Mouse (Mus musculus): ENCODE measurements at regions not wholly inside any gene's neighbourhood (a gene's known extent, or its start where the extent isn't known, plus 50 kb on each side); places are given as distances from the start of the nearest gene placed in this dataset.

DNA sequence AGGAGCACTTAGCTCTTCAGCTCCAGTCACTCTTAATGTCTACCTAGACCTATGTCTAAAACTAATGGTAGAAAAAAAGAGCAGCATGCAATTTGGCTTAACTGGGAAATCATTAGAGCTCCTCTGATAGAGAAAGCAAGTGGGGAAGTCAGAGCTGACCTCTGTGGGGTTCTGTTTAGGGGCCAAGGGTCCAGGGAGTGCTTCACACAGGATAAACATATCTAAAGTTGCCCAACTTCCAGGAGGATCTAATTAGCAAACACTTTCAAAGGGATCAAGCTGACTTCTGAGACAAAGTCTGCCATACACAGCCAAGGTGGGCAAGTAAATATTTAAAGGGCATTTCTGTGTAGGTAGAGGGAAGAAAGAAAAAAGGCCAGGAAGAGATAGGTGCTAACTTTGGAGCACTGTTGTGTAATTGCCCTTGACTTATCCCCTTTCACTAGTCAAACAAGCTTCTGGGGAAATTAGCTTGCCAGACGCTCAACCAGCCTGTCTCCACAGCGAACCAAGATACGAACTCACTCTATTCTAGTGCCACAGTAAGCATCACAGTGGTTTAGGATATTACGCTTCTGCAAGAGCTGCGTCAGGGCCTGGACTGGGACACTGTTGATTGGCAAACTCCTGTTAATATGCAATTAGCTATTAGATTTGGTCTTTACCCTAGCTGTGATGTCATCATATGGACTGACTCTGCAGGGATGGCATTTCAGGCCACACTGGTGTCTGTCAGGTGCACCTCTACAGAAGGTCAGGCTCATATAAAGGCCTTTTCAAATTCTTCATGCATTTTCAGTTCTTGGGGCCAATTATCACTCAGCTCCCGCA, 1413.9 kb upstream of the A1bg start:
- Histone ChIP-seq H3K27me3 (ENCODE audit: insufficient read depth, low read length) (no peaks in the 10 kb centered on the region), H3K9ac (no peak overlapping the region), H3K4me1 (ENCODE audit: insufficient read depth) (no peaks in the 10 kb centered on the region), H3K9me3 (ENCODE audit: low read length) (no peaks in the 10 kb centered on the region), H3K27ac (ENCODE audit: low read depth, low read length) (no peak overlapping the region), H3K4me3 (ENCODE audit: low read depth, low read length) (no peak overlapping the region), H3K36me3 (ENCODE audit: insufficient read depth) (no peaks in the 10 kb centered on the region), H3K4me2 (ENCODE audit: low read depth) (no peak overlapping the region)
- 69% methylated on average over 6 of the region's 6 CpGs for WGBS
- TF ChIP-seq CTCF (IDR thresholded peaks at IDR 0.05; ENCODE audit: low read depth): no peak
- ATAC-seq (no peak), DNase-seq (no peak)

DNA sequence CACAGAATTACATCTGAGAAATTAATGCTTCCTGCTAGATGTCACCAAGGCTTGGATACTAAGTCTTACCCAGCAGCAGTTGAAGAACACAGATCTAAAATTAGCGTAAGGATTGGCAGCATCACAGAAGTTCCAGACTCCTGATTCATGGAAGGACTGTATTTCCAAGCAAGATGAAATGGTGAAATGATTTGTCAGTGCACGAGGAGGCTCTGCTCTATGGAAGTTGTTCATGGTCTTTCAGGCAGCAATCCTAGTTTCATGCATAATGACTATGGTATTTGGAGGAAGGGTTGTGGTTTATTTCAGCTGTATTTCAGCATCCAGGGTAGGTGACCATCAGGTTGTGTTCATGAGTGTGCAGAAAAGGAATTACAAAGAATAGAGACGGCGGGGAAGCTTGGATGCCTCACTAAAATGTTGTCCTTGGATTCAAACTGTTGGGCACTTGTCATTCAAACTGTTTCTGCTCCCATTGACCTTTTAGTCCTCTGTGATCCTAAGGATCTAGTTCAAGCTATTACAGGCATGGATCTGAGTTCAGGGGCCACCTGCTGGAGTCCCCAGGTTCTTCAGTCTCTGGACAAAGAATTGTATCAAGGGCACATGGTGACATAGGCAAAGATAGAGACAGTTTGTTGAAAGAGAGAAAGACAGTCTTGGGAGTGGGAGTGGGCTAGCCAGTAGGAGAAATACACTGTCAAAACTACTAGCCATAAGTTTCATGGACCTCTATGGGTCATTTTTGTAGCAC, 1411.6 kb upstream of the A1bg start:
- Histone ChIP-seq H3K4me1 (ENCODE audit: insufficient read depth) (no peaks in the 10 kb centered on the region), H3K4me2 (ENCODE audit: low read depth) (no peak overlapping the region), H3K4me3 (ENCODE audit: low read depth, low read length) (no peak overlapping the region), H3K9ac (no peak overlapping the region), H3K9me3 (ENCODE audit: low read length) (no peaks in the 10 kb centered on the region), H3K27ac (ENCODE audit: low read depth, low read length) (no peak overlapping the region), H3K36me3 (ENCODE audit: insufficient read depth) (no peaks in the 10 kb centered on the region), H3K27me3 (ENCODE audit: insufficient read depth, low read length) (no peaks in the 10 kb centered on the region)
- no peak for DNase-seq
- TF ChIP-seq CTCF (IDR thresholded peaks at IDR 0.05; ENCODE audit: low read depth): no peak
- 88% methylated on average over 4 of the region's 4 CpGs for WGBS
- ATAC-seq: no peak

DNA sequence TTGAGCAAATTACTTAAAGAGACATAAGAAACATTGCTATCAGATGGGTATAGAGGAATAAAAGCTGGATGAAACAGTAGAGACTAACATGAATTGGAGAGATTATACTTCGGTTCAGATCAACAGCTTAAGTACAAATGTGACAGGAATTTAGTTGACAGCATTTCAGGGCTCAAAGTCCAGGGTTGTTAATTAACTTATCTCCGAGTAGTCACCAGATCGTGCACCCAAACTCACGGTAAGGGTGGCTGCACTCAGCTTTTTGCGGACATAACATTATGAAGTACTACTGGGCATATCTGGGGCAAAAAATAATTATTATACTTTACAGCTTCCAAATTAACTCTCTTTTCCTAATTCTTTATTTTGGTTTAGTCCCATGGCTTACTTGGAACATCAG, 1409.3 kb upstream of the A1bg start:
- Histone ChIP-seq H3K9me3 (ENCODE audit: low read length) (no peaks in the 10 kb centered on the region), H3K4me2 (ENCODE audit: low read depth) (no peak overlapping the region), H3K9ac (no peak overlapping the region), H3K36me3 (ENCODE audit: insufficient read depth) (no peaks in the 10 kb centered on the region), H3K27ac (ENCODE audit: low read depth, low read length) (no peak overlapping the region), H3K4me3 (ENCODE audit: low read depth, low read length) (no peak overlapping the region), H3K27me3 (ENCODE audit: insufficient read depth, low read length) (no peaks in the 10 kb centered on the region), H3K4me1 (ENCODE audit: insufficient read depth) (no peaks in the 10 kb centered on the region)
- no peak for DNase-seq
- no peak for ATAC-seq
- no peak for TF ChIP-seq CTCF (IDR thresholded peaks at IDR 0.05; ENCODE audit: low read depth)
- WGBS: 85% methylated on average over 5 of the region's 5 CpGs

DNA sequence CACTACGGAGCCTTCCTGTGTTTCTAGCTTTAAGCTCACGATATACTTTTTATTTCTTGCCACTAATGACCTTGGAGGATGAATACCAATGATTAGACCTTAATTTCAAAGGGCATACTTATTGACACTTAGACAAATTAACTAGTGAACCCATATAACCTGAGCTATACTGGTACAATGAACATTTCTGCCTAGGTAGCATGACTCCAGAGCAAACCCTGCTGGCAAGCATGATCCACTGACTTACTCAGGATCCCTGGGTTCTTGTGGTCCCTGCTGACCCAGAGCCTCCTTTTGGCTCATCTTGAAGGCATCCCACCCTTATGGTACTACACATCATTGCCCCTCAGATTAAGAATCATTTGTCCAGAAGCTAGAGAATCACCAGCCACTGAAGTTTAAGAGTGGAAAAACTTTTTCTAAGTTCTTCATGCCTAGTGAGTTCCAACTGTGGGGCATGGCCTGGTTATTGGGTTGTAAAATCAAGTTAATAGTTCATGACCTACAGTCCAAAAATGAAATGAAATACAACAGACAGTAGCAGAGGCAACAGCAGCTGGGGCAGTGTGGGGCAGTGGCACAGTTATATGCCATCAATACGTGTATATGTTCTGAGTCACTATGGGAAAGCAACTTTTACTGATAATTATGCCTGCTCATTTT, 1408.5 kb upstream of the A1bg start:
- H3K36me3 ChIP-seq (ENCODE audit: insufficient read depth): no peaks in the 10 kb centered on the region
- H3K9me3 ChIP-seq (ENCODE audit: low read length): no peaks in the 10 kb centered on the region
- H3K27me3 ChIP-seq (ENCODE audit: insufficient read depth, low read length): no peaks in the 10 kb centered on the region
- TF ChIP-seq CTCF (IDR thresholded peaks at IDR 0.05; ENCODE audit: low read depth): no peak
- H3K27ac ChIP-seq (ENCODE audit: low read depth, low read length): no peak overlapping the region
- no peak overlapping the region for H3K4me2 ChIP-seq (ENCODE audit: low read depth)
- no peak for ATAC-seq
- no peak overlapping the region for H3K4me3 ChIP-seq (ENCODE audit: low read depth, low read length)
- WGBS: 92% methylated on average over 3 of the region's 3 CpGs
- no peaks in the 10 kb centered on the region for H3K4me1 ChIP-seq (ENCODE audit: insufficient read depth)
- DNase-seq: no peak
- H3K9ac ChIP-seq: no peak overlapping the region

DNA sequence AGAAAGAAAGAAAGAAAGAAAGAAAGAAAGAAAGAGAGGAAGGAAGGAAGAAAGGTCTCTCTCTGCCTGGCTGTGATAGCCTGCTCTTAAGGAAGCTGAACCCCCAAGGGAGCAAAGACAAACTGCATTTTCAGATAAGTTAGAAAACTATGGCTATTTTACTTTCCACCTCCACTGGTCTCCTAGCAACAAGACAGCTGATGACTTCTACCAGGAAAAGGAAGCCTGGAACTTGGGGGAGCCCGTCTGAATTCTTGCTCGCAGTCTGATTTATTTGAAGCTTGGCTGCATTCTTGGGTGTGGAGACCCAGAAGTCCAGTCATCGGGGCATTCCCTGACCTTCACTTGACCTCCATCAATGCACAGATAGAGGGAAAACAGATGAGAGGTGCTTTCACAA, 1406.1 kb upstream of the A1bg start:
- TF ChIP-seq CTCF (IDR thresholded peaks at IDR 0.05; ENCODE audit: low read depth): no peak
- no peak overlapping the region for H3K4me3 ChIP-seq (ENCODE audit: low read depth, low read length)
- no peak overlapping the region for H3K9ac ChIP-seq
- no peaks in the 10 kb centered on the region for H3K4me1 ChIP-seq (ENCODE audit: insufficient read depth)
- no peak overlapping the region for H3K27ac ChIP-seq (ENCODE audit: low read depth, low read length)
- no peak overlapping the region for H3K4me2 ChIP-seq (ENCODE audit: low read depth)
- DNase-seq: peak; percentile 38
- peak; percentile 50; the same call in 1 of the 2 replicates for ATAC-seq
- no peaks in the 10 kb centered on the region for H3K27me3 ChIP-seq (ENCODE audit: insufficient read depth, low read length)
- H3K36me3 ChIP-seq (ENCODE audit: insufficient read depth): no peaks in the 10 kb centered on the region
- 35% methylated on average over 3 of the region's 3 CpGs for WGBS
- H3K9me3 ChIP-seq (ENCODE audit: low read length): no peaks in the 10 kb centered on the region

DNA sequence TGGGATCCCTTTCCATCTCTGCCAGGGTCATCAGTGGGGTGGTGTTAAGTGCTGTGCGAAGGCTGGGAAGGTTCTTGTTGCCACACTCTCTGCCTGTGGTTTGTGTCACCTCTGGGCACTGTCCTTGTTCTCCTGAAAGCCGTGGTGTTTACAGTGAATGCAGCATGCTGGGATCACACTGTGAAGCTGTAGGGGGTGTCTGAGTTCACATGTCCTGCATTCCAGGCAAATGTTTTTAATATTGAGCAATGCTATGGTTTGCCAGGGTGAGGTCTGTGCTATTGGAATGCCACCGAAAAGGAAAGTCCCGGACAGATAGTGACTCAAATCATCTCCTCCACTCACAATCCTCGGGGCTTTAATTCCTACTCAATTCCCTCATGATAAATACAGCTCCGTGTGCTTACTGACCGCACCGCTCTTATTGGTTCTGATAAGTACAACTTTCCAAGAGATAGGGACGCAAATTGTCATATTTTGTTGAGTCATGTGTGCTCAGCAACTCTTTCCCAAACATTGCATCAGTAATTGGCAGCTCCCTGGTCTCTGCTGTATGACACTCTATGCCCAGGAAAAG, 1405.6 kb upstream of the A1bg start:
- DNase-seq (peak; percentile 7), ATAC-seq (peak; percentile 25; the same call in 1 of the 2 replicates)
- Histone ChIP-seq H3K36me3 (ENCODE audit: insufficient read depth) (no peaks in the 10 kb centered on the region), H3K9ac (no peak overlapping the region), H3K27ac (ENCODE audit: low read depth, low read length) (no peak overlapping the region), H3K4me3 (ENCODE audit: low read depth, low read length) (no peak overlapping the region), H3K4me2 (ENCODE audit: low read depth) (no peak overlapping the region), H3K27me3 (ENCODE audit: insufficient read depth, low read length) (no peaks in the 10 kb centered on the region), H3K9me3 (ENCODE audit: low read length) (no peaks in the 10 kb centered on the region), H3K4me1 (ENCODE audit: insufficient read depth) (no peaks in the 10 kb centered on the region)
- WGBS: 66% methylated on average over 9 of the region's 9 CpGs
- TF ChIP-seq CTCF (IDR thresholded peaks at IDR 0.05; ENCODE audit: low read depth): no peak
